Mouse (Mus musculus) liver, embryonic 14.5 days (tissue): ENCODE measurements around the gene Myo1b. TPM values are rescaled to one million over a fixed set of nuclear protein-coding genes. Genes with fewer than 3 reads are reported as not detected.

Experiments
- ATAC-seq: fragments of 200-750 bp; cut with Nextera tagmentation; 2 replicates; pipeline ENCODE4 v1.8.0; 2017; ENCODE audit warnings: moderate number of reproducible peaks, mild to moderate bottlenecking, moderate library complexity; ENCODE audit not compliant: insufficient read depth
- DNase-seq, 3 experiments: peaks; one replicate each; pipeline ENCODE4 v3.0.0-alpha.2; 2012 to 2013; ENCODE audit warnings: low read depth in 3 of 3, low spot score in 3 of 3
- H3K27ac ChIP-seq: fragments of 300-500 bp; sonication (generic); 2 replicates; pipeline ENCODE4 v1.5.1; 2014; ENCODE audit warnings: moderate library complexity, mild to moderate bottlenecking, control low read depth, inconsistent platforms
- H3K27me3 ChIP-seq: fragments of 300-500 bp; sonication (generic); 2 replicates; pipeline ENCODE4 v1.6.1; 2014; ENCODE audit warnings: mild to moderate bottlenecking, low read length, moderate library complexity; ENCODE audit not compliant: control insufficient read depth, insufficient read depth
- H3K36me3 ChIP-seq: fragments of 300-500 bp; sonication (generic); replicated peaks from 2 replicates; pipeline ENCODE4 v1.6.1; 2014; ENCODE audit warnings: low read depth; ENCODE audit not compliant: control insufficient read depth, insufficient read depth
- H3K4me1 ChIP-seq, 2 experiments: fragments of 200-500 bp in 1 of 2; fragments of 300-500 bp in 1 of 2; sonication (generic) in 1 of 2; replicated peaks; 2 replicates each; pipeline ENCODE4 v1.6.1; 2012 to 2014; ENCODE audit warnings: antibody characterized with exemption in 1 of 2, inconsistent platforms in 1 of 2, low read length in 1 of 2; ENCODE audit not compliant: control insufficient read depth in 2 of 2, insufficient read depth in 2 of 2
- H3K4me2 ChIP-seq: fragments of 300-500 bp; sonication (generic); 2 replicates; pipeline ENCODE4 v1.6.1; 2014; ENCODE audit warnings: low read depth, mild to moderate bottlenecking, control low read depth, moderate library complexity
- H3K4me3 ChIP-seq, 2 experiments: fragments of 200-500 bp in 1 of 2; fragments of 300-500 bp in 1 of 2; sonication (generic) in 1 of 2; 2 replicates each; pipeline ENCODE4 v1.5.1; 2012 to 2014; ENCODE audit warnings: low read depth in 2 of 2, low read length in 2 of 2, mild to moderate bottlenecking in 2 of 2, control low read depth in 1 of 2, inconsistent platforms in 1 of 2, moderate library complexity in 1 of 2; ENCODE audit not compliant: insufficient read depth in 1 of 2
- H3K9ac ChIP-seq: fragments of 300-500 bp; sonication (generic); replicated peaks from 2 replicates; pipeline ENCODE4 v1.6.1; 2014; ENCODE audit warnings: mild to moderate bottlenecking, control low read depth, moderate library complexity
- H3K9me3 ChIP-seq: fragments of 300-500 bp; sonication (generic); 2 replicates; pipeline ENCODE4 v1.6.1; 2016; ENCODE audit warnings: low read length, mixed read lengths; ENCODE audit not compliant: control insufficient read depth
- CTCF ChIP-seq: IDR thresholded peaks from 2 replicates; pipeline ENCODE4 v1.5.1; 2016; ENCODE audit warnings: antibody characterized with exemption, low read depth, control low read depth
- EP300 ChIP-seq: IDR thresholded peaks from 2 replicates; pipeline ENCODE4 v1.6.1; 2016; ENCODE audit warnings: antibody characterized with exemption, low read depth
- WGBS: fragments of 180-500 bp; shearing (Covaris S2); extraction: QIAGEN DNeasy Blood & Tissue Kit; methylation state at CpG from one replicate; pipeline ENCODE4 v1.1.7; 2014; ENCODE audit not compliant: insufficient replicate concordance; 5-methylcytosine and 5-hydroxymethylcytosine counted together
- polyA plus RNA-seq, 2 experiments: library from polyadenylated mRNA; depleted of rRNA in 1 of 2; stranded (reverse) in 1 of 2; unstranded in 1 of 2; fragments of >200 nt; fragmentation: Nextera tagmentation in 1 of 2; extraction: Ambion mirVana in 1 of 2; gene quantifications; 2 replicates each; pipeline versions ENCODE4 v1.2.1 to v1.2.3; 2012 to 2014

The Myo1b gene
- polyA plus RNA-seq, 2 experiments = 3.8 to 9.1 TPM

GRCm38 (mm10) chr1:51935006-51935405, 19.1 kb upstream of the Myo1b start:
- H3K36me3 ChIP-seq = no peaks in the 10 kb centered on the region
- TF ChIP-seq EP300 (no peak), CTCF (no peak)
- H3K4me2 ChIP-seq = no peak overlapping the region
- H3K4me1 ChIP-seq = peaks cover 0 to 15% of the 10 kb centered on the region in 2 experiments; a peak in 2 of 4 replicates
- H3K9me3 ChIP-seq = no peaks in the 10 kb centered on the region
- no peaks in the 10 kb centered on the region for H3K27me3 ChIP-seq
- no peak overlapping the region for H3K27ac ChIP-seq
- H3K9ac ChIP-seq = no peak overlapping the region
- DNase-seq (no peak), ATAC-seq (no peak)
- no peak overlapping the region for H3K4me3 ChIP-seq
- WGBS = 33% methylated on average over 2 of the region's 2 CpGs

- 20% methylated on average over 11 of the region's 11 CpGs for WGBS
- H3K27me3 ChIP-seq = no peaks in the 10 kb centered on the region
- H3K9ac ChIP-seq = no peak overlapping the region
- no peak overlapping the region for H3K4me2 ChIP-seq
- DNase-seq = peak in 1 of 3 experiments; percentile 40
- H3K4me1 ChIP-seq = peaks cover 0 to 15% of the 10 kb centered on the region in 2 experiments; a peak in 2 of 4 replicates
- no peak overlapping the region for H3K27ac ChIP-seq
- H3K9me3 ChIP-seq = no peaks in the 10 kb centered on the region
- no peak overlapping the region for H3K4me3 ChIP-seq
- peak; percentile 21; the same call in 1 of the 2 replicates for ATAC-seq
- H3K36me3 ChIP-seq = no peaks in the 10 kb centered on the region
- TF ChIP-seq CTCF = no peak
- no peak for TF ChIP-seq EP300
Observed at GRCm38 (mm10) chr1:51934176-51934924, 18.5 kb upstream of the Myo1b start.

- 60% methylated on average over 3 of the region's 3 CpGs for WGBS
- H3K27ac ChIP-seq = no peak overlapping the region
- H3K9ac ChIP-seq = no peak overlapping the region
- TF ChIP-seq CTCF (no peak), EP300 (no peak)
- no peaks in the 10 kb centered on the region for H3K9me3 ChIP-seq
- H3K4me3 ChIP-seq = no peak overlapping the region
- H3K4me2 ChIP-seq = no peak overlapping the region
- DNase-seq = no peak
- H3K36me3 ChIP-seq = no peaks in the 10 kb centered on the region
- H3K4me1 ChIP-seq = peaks cover 0 to 15% of the 10 kb centered on the region in 2 experiments; a peak in 2 of 4 replicates
- no peak for ATAC-seq
- H3K27me3 ChIP-seq = no peaks in the 10 kb centered on the region
Observed at GRCm38 (mm10) chr1:51932826-51933225, 17.0 kb upstream of the Myo1b start.

- Histone ChIP-seq H3K4me2 (no peak overlapping the region), H3K27ac (no peak overlapping the region), H3K9ac (no peak overlapping the region), H3K36me3 (no peaks in the 10 kb centered on the region), H3K27me3 (no peaks in the 10 kb centered on the region), H3K4me3 (no peak overlapping the region), H3K4me1 (peaks cover 0 to 15% of the 10 kb centered on the region in 2 experiments; a peak in 2 of 4 replicates), H3K9me3 (no peaks in the 10 kb centered on the region)
- TF ChIP-seq EP300 = no peak
- TF ChIP-seq CTCF = no peak
- DNase-seq (no peak), ATAC-seq (no peak)
- WGBS = 41% methylated on average over 7 of the region's 7 CpGs
Observed at GRCm38 (mm10) chr1:51931561-51931960, 15.7 kb upstream of the Myo1b start.

GRCm38 (mm10) chr1:51930584-51930983, 14.7 kb upstream of the Myo1b start:
- Histone ChIP-seq H3K9ac (no peak overlapping the region), H3K4me1 (peaks cover 0 to 15% of the 10 kb centered on the region in 2 experiments; a peak in 2 of 4 replicates), H3K36me3 (no peaks in the 10 kb centered on the region), H3K4me2 (no peak overlapping the region), H3K9me3 (no peaks in the 10 kb centered on the region), H3K27me3 (no peaks in the 10 kb centered on the region), H3K4me3 (no peak overlapping the region), H3K27ac (no peak overlapping the region)
- TF ChIP-seq CTCF = no peak
- TF ChIP-seq EP300 = no peak
- DNase-seq (no peak), ATAC-seq (no peak)
- 10% methylated on average over 5 of the region's 5 CpGs for WGBS
